18 mouse cellular contexts compared by ENCODE assay signal in the genomic region with DNA sequence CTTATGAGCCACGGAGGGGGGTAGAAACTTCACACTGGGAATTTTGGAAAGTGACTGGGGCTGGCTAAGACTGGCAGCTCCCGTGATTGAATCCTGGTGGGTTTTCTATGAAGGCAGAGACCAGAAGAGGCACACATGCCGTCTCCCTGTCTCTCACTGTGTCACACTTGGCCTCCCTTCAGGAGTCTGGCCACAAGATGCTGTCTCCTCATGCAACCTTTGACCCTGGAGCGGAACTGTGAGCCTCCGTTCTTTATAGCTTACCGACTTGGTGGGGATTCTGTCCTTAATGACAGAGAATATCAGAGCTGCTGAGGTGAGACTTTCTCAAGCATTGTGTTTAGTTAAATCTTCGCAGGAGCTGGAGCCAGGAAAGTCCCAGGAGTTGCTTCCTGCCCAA. TPM values are rescaled to one million over a fixed set of nuclear protein-coding genes. Genes with fewer than 3 reads are reported as not detected.
DNase-seq lines count a peak whose midpoint lies in the region; ATAC-seq and TF ChIP-seq lines count a peak whose summit lies in the region.
"Had no signal": no experiment of that assay in that cellular context is flagged by ENCODE, and none has a peak within 500 bp of the region (broad histone marks: within the 10 kb centered on the region; RNA-seq: fewer than 3 reads in every experiment).

No protein-coding gene starts in this region.

- no peaks in the 10 kb centered on the region; the same call in 1 of the 2 replicates for H3K4me1 ChIP-seq in kidney, adult 2 months (ENCODE audit: control insufficient read depth, insufficient read depth, low read length)
- peaks cover 27% of the 10 kb centered on the region for H3K4me1 ChIP-seq in embryonic facial prominence, embryonic 15.5 days
- H3K4me1 ChIP-seq in kidney, embryonic 15.5 days: peaks cover 22% of the 10 kb centered on the region
- H3K4me1 ChIP-seq in forebrain, embryonic 12.5 days: no peaks in the 10 kb centered on the region
- H3K4me1 ChIP-seq: forebrain, embryonic 13.5 days; heart, embryonic 13.5 days had no signal

- DNase-seq in kidney, adult 2 months: peak; percentile 56
- DNase-seq in kidney, adult 11 months: no peak
- peak; percentile 35 to 57 for DNase-seq in kidney, postnatal 36 days
- no peak for DNase-seq in cerebellum, adult 11-12 months
- DNase-seq in ovary, postnatal 10 days (ENCODE audit: low spot score): no peak
- DNase-seq: adrenal gland, postnatal 10 days; cerebellum, adult 11 months; cerebellum, adult 9-10 months; cerebellum, postnatal 25 days; forebrain, postnatal 0 days; gastrocnemius, postnatal 14 days; heart, postnatal 36 days had no signal

- H3K27me3 ChIP-seq in kidney, adult 2 months (replicated peaks; ENCODE audit: control insufficient read depth, insufficient read depth, low read length): no peaks in the 10 kb centered on the region
- H3K27me3 ChIP-seq in embryonic facial prominence, embryonic 15.5 days: no peaks in the 10 kb centered on the region
- H3K27me3 ChIP-seq in kidney, embryonic 15.5 days: no peaks in the 10 kb centered on the region
- H3K27me3 ChIP-seq in forebrain, embryonic 12.5 days: no peaks in the 10 kb centered on the region
- H3K27me3 ChIP-seq: forebrain, embryonic 13.5 days; heart, embryonic 13.5 days; hindbrain, embryonic 15.5 days had no signal

- no peak overlapping the region for H3K9ac ChIP-seq in embryonic facial prominence, embryonic 15.5 days
- H3K9ac ChIP-seq in kidney, embryonic 15.5 days: no peak overlapping the region
- no peak overlapping the region for H3K9ac ChIP-seq in forebrain, embryonic 12.5 days
- H3K9ac ChIP-seq: forebrain, embryonic 13.5 days; forebrain, postnatal 0 days; heart, embryonic 13.5 days; hindbrain, embryonic 15.5 days had no signal

- no peaks in the 10 kb centered on the region for H3K36me3 ChIP-seq in kidney, adult 2 months (ENCODE audit: control insufficient read depth, insufficient read depth, low read length)
- H3K36me3 ChIP-seq in embryonic facial prominence, embryonic 15.5 days: no peaks in the 10 kb centered on the region
- no peaks in the 10 kb centered on the region for H3K36me3 ChIP-seq in kidney, embryonic 15.5 days
- no peaks in the 10 kb centered on the region for H3K36me3 ChIP-seq in forebrain, embryonic 12.5 days (replicated peaks)
- H3K36me3 ChIP-seq: heart, embryonic 13.5 days; hindbrain, embryonic 15.5 days had no signal

- no peak overlapping the region for H3K4me3 ChIP-seq in kidney, adult 2 months (ENCODE audit: insufficient read depth, low read depth, low read length)
- H3K4me3 ChIP-seq in embryonic facial prominence, embryonic 15.5 days (replicated peaks): no peak overlapping the region
- H3K4me3 ChIP-seq in kidney, embryonic 15.5 days (replicated peaks): no peak overlapping the region
- no peak overlapping the region for H3K4me3 ChIP-seq in forebrain, embryonic 12.5 days (replicated peaks)
- H3K4me3 ChIP-seq: forebrain, embryonic 13.5 days; heart, embryonic 13.5 days; hindbrain, embryonic 15.5 days had no signal

- no peak overlapping the region for H3K4me2 ChIP-seq in embryonic facial prominence, embryonic 15.5 days (replicated peaks)
- no peak overlapping the region for H3K4me2 ChIP-seq in kidney, embryonic 15.5 days
- H3K4me2 ChIP-seq in forebrain, embryonic 12.5 days: no peak overlapping the region
- H3K4me2 ChIP-seq: forebrain, embryonic 13.5 days; heart, embryonic 13.5 days; hindbrain, embryonic 15.5 days had no signal

- H3K9me3 ChIP-seq in embryonic facial prominence, embryonic 15.5 days (replicated peaks): no peaks in the 10 kb centered on the region
- no peaks in the 10 kb centered on the region for H3K9me3 ChIP-seq in kidney, embryonic 15.5 days (replicated peaks)
- H3K9me3 ChIP-seq in forebrain, embryonic 12.5 days: no peaks in the 10 kb centered on the region
- H3K9me3 ChIP-seq: forebrain, embryonic 13.5 days; heart, embryonic 13.5 days; hindbrain, embryonic 15.5 days had no signal

- 59% methylated on average over 7 of the region's 7 CpGs for WGBS in kidney, adult 2 months
- WGBS in embryonic facial prominence, embryonic 15.5 days: 54% methylated on average over 7 of the region's 7 CpGs
- 46% methylated on average over 7 of the region's 7 CpGs for WGBS in kidney, embryonic 15.5 days
- WGBS in forebrain, embryonic 12.5 days: 85% methylated on average over 7 of the region's 7 CpGs

- no peak for TF ChIP-seq CTCF in kidney, adult 2 months (conservative IDR thresholded peaks at IDR 0.05; ENCODE audit: insufficient read depth, insufficient read length, low read depth, low read length)

- no peak for TF ChIP-seq POLR2A in kidney, adult 2 months (IDR thresholded peaks at IDR 0.05; ENCODE audit: low read depth, low read length)

- no peak for ATAC-seq in embryonic facial prominence, embryonic 15.5 days (ENCODE audit: insufficient number of reproducible peaks, low FRiP score, low TSS enrichment, low read depth)
- peak; percentile 77; the same call in 1 of the 2 replicates for ATAC-seq in kidney, embryonic 15.5 days (replicated peaks; ENCODE audit: low FRiP score)
- no peak for ATAC-seq in forebrain, embryonic 12.5 days (ENCODE audit: low FRiP score)
- ATAC-seq: forebrain, embryonic 13.5 days; forebrain, postnatal 0 days had no signal

- H3K27ac ChIP-seq in kidney, adult 2 months (ENCODE audit: insufficient read depth, low read depth, low read length): no peak overlapping the region
- 0 out of 2 replicates have a peak overlapping the region, but pooled peaks have one; percentile 31 for H3K27ac ChIP-seq in embryonic facial prominence, embryonic 15.5 days (replicated peaks)
- H3K27ac ChIP-seq in kidney, embryonic 15.5 days: no peak overlapping the region
- no peak overlapping the region for H3K27ac ChIP-seq in forebrain, embryonic 12.5 days
- H3K27ac ChIP-seq: forebrain, embryonic 13.5 days; heart, embryonic 13.5 days; hindbrain, embryonic 15.5 days had no signal

RNA-seq across cellular contexts. Expression of gene Tut7, which starts 49.5 kb away (rescaled TPM):
- polyA plus RNA-seq in kidney, adult 2 months (2012; rRNA removed): 14.5 and 14.6 TPM in 2 replicates
- 49.7 and 52.8 TPM in 2 replicates for polyA plus RNA-seq in embryonic facial prominence, embryonic 15.5 days (2015; fragmentation: Nextera tagmentation; extraction: Ambion mirVana)
- polyA plus RNA-seq in kidney, embryonic 15.5 days (2015; fragmentation: Nextera tagmentation; extraction: Ambion mirVana): 48.1 and 48.9 TPM in 2 replicates
- polyA plus RNA-seq in forebrain, embryonic 12.5 days (2016; fragmentation: Nextera tagmentation; extraction: Ambion mirVana): 63.8 and 64.2 TPM in 2 replicates

Comparison
In these comparisons a context has a peak if more than half of its experiments do, and no peak if none do; other contexts are left out.
1. DNase-seq: peak in kidney, adult 2 months (single experiment) and kidney, postnatal 36 days (2 of 2); none in kidney, adult 11 months (single experiment), cerebellum, adult 11-12 months (single experiment) and ovary, postnatal 10 days (single experiment).